Mouse (Mus musculus): ENCODE measurements around the gene Fdxr. TPM values are rescaled to one million over a fixed set of nuclear protein-coding genes. Genes with fewer than 3 reads are reported as not detected.
A peak's percentile ranks its signal among the peaks of the same experiment; 100 is the strongest.

Gene Fdxr
- total and polyA plus RNA-seq, 2 experiments from 2014 or later = 16.4 to 18.6 TPM

- ATAC-seq (peak; percentile 96), DNase-seq (peak; percentile 77)
- Histone ChIP-seq H3K4me2 (ENCODE audit: low read depth) (peak within 1 kb of the TSS; percentile 63), H3K4me3 (ENCODE audit: low read depth, low read length) (peak within 1 kb of the TSS; percentile 36), H3K27me3 (ENCODE audit: insufficient read depth, low read length) (no peaks in the 10 kb centered on the region), H3K4me1 (ENCODE audit: insufficient read depth) (peaks cover 5% of the 10 kb centered on the region), H3K27ac (ENCODE audit: low read depth, low read length) (0 out of 2 replicates have a peak within 1 kb of the TSS, but pooled peaks have one; percentile 6), H3K9ac (peak within 1 kb of the TSS; percentile 44), H3K9me3 (ENCODE audit: low read length) (no peaks in the 10 kb centered on the region), H3K36me3 (ENCODE audit: insufficient read depth) (no peaks in the 10 kb centered on the region)
- TF ChIP-seq CTCF (IDR thresholded peaks at IDR 0.05; ENCODE audit: low read depth) = peak; percentile 77
- under 1% methylated on average over 44 of the region's 44 CpGs for WGBS
Measured at GRCm38 (mm10) chr11:115297214-115297826, 20.5 kb upstream of the Fdxr start, which contains the start of gene Fads6. Gene Fads6, minus strand, starts transcription at chr11:115297663.

GRCm38 (mm10) chr11:115296471-115297210 is 19.8 kb upstream of the Fdxr start:
- no peak for TF ChIP-seq CTCF (IDR thresholded peaks at IDR 0.05; ENCODE audit: low read depth)
- Histone ChIP-seq H3K9me3 (ENCODE audit: low read length) (no peaks in the 10 kb centered on the region), H3K27ac (ENCODE audit: low read depth, low read length) (no peak overlapping the region), H3K36me3 (ENCODE audit: insufficient read depth) (no peaks in the 10 kb centered on the region), H3K4me2 (ENCODE audit: low read depth) (peak overlapping the region; percentile 63), H3K4me3 (ENCODE audit: low read depth, low read length) (peak overlapping the region; percentile 36), H3K9ac (peak overlapping the region; percentile 44), H3K4me1 (ENCODE audit: insufficient read depth) (peaks cover 5% of the 10 kb centered on the region), H3K27me3 (ENCODE audit: insufficient read depth, low read length) (no peaks in the 10 kb centered on the region)
- WGBS = 50% methylated on average over 21 of the region's 21 CpGs
- ATAC-seq (peak; percentile 23), DNase-seq (no peak)

- H3K4me2 ChIP-seq (ENCODE audit: low read depth) = no peak overlapping the region
- 89% methylated on average over 11 of the region's 11 CpGs for WGBS
- no peak overlapping the region for H3K9ac ChIP-seq
- no peaks in the 10 kb centered on the region for H3K9me3 ChIP-seq (ENCODE audit: low read length)
- peaks cover 5% of the 10 kb centered on the region for H3K4me1 ChIP-seq (ENCODE audit: insufficient read depth)
- ATAC-seq (no peak), DNase-seq (no peak)
- no peak overlapping the region for H3K4me3 ChIP-seq (ENCODE audit: low read depth, low read length)
- no peaks in the 10 kb centered on the region for H3K36me3 ChIP-seq (ENCODE audit: insufficient read depth)
- no peak overlapping the region for H3K27ac ChIP-seq (ENCODE audit: low read depth, low read length)
- H3K27me3 ChIP-seq (ENCODE audit: insufficient read depth, low read length) = no peaks in the 10 kb centered on the region
- TF ChIP-seq CTCF (IDR thresholded peaks at IDR 0.05; ENCODE audit: low read depth) = no peak
Measured at GRCm38 (mm10) chr11:115295939-115296338, 19.1 kb upstream of the Fdxr start.

- Histone ChIP-seq H3K36me3 (ENCODE audit: insufficient read depth) (no peaks in the 10 kb centered on the region), H3K4me2 (ENCODE audit: low read depth) (no peak overlapping the region), H3K27me3 (ENCODE audit: insufficient read depth, low read length) (no peaks in the 10 kb centered on the region), H3K9me3 (ENCODE audit: low read length) (no peaks in the 10 kb centered on the region), H3K9ac (no peak overlapping the region), H3K4me1 (ENCODE audit: insufficient read depth) (peaks cover 5% of the 10 kb centered on the region), H3K4me3 (ENCODE audit: low read depth, low read length) (no peak overlapping the region), H3K27ac (ENCODE audit: low read depth, low read length) (no peak overlapping the region)
- no peak for DNase-seq
- no peak for TF ChIP-seq CTCF (IDR thresholded peaks at IDR 0.05; ENCODE audit: low read depth)
- WGBS = 74% methylated on average over 14 of the region's 14 CpGs
- no peak for ATAC-seq
Measured at GRCm38 (mm10) chr11:115292631-115293375, 16.0 kb upstream of the Fdxr start.

- Histone ChIP-seq H3K4me2 (ENCODE audit: low read depth) (no peak overlapping the region), H3K27me3 (ENCODE audit: insufficient read depth, low read length) (no peaks in the 10 kb centered on the region), H3K9me3 (ENCODE audit: low read length) (no peaks in the 10 kb centered on the region), H3K4me1 (ENCODE audit: insufficient read depth) (no peaks in the 10 kb centered on the region; the same call in 1 of the 2 replicates), H3K4me3 (ENCODE audit: low read depth, low read length) (no peak overlapping the region), H3K36me3 (ENCODE audit: insufficient read depth) (no peaks in the 10 kb centered on the region), H3K27ac (ENCODE audit: low read depth, low read length) (no peak overlapping the region), H3K9ac (no peak overlapping the region)
- TF ChIP-seq CTCF (IDR thresholded peaks at IDR 0.05; ENCODE audit: low read depth) = no peak
- ATAC-seq (no peak), DNase-seq (no peak)
- 87% methylated on average over 10 of the region's 10 CpGs for WGBS
Measured at GRCm38 (mm10) chr11:115291503-115291902, 14.7 kb upstream of the Fdxr start.

- no peaks in the 10 kb centered on the region for H3K36me3 ChIP-seq (ENCODE audit: insufficient read depth)
- H3K4me2 ChIP-seq (ENCODE audit: low read depth) = no peak overlapping the region
- no peak for TF ChIP-seq CTCF (IDR thresholded peaks at IDR 0.05; ENCODE audit: low read depth)
- H3K9ac ChIP-seq = no peak overlapping the region
- ATAC-seq = peak; percentile 19; the same call in 1 of the 2 replicates
- H3K9me3 ChIP-seq (ENCODE audit: low read length) = no peaks in the 10 kb centered on the region
- H3K4me3 ChIP-seq (ENCODE audit: low read depth, low read length) = no peak overlapping the region
- peak; percentile 60 for DNase-seq
- H3K4me1 ChIP-seq (ENCODE audit: insufficient read depth) = no peaks in the 10 kb centered on the region; the same call in 1 of the 2 replicates
- no peak overlapping the region for H3K27ac ChIP-seq (ENCODE audit: low read depth, low read length)
- 60% methylated on average over 6 of the region's 6 CpGs for WGBS
- H3K27me3 ChIP-seq (ENCODE audit: insufficient read depth, low read length) = no peaks in the 10 kb centered on the region
Measured at GRCm38 (mm10) chr11:115290919-115291318, 14.1 kb upstream of the Fdxr start.

Data from forebrain, postnatal 0 days (tissue).